Mouse (Mus musculus) forebrain, embryonic 11.5 days (tissue): ENCODE data around the gene Rprd1b. TPM values are rescaled to one million over a fixed set of nuclear protein-coding genes. Genes with fewer than 3 reads are reported as not detected.

Experiments
- ATAC-seq: fragments of 200-750 bp; cut with Nextera tagmentation; replicated peaks from 2 replicates; pipeline ENCODE4 v1.8.0; 2017; ENCODE audit warnings: moderate TSS enrichment; ENCODE audit not compliant: low FRiP score
- DNase-seq: peaks from one replicate; pipeline ENCODE4 v3.0.0-alpha.2; 2017; ENCODE audit warnings: low spot score
- H3K27ac ChIP-seq: fragments of 300-500 bp; sonication (generic); 2 replicates; pipeline ENCODE4 v1.5.1; 2014; ENCODE audit warnings: low read depth, low read length
- H3K27me3 ChIP-seq: fragments of 300-500 bp; sonication (generic); 2 replicates; pipeline ENCODE4 v1.6.1; 2014; ENCODE audit warnings: mild to moderate bottlenecking, low read length, mixed read lengths; ENCODE audit not compliant: control insufficient read depth, insufficient read depth
- H3K36me3 ChIP-seq: fragments of 300-500 bp; sonication (generic); 2 replicates; pipeline ENCODE4 v1.6.1; 2014; ENCODE audit warnings: mild to moderate bottlenecking, low read length, moderate library complexity, mixed read lengths; ENCODE audit not compliant: control insufficient read depth, insufficient read depth
- H3K4me1 ChIP-seq: fragments of 300-500 bp; sonication (generic); replicated peaks from 2 replicates; pipeline ENCODE4 v1.6.1; 2014; ENCODE audit warnings: low read length, mixed read lengths; ENCODE audit not compliant: control insufficient read depth, insufficient read depth
- H3K4me2 ChIP-seq: fragments of 300-500 bp; sonication (generic); 2 replicates; pipeline ENCODE4 v1.6.1; 2014; ENCODE audit warnings: low read depth, mild to moderate bottlenecking, low read length, moderate library complexity, mixed read lengths; ENCODE audit not compliant: severe bottlenecking
- H3K4me3 ChIP-seq: fragments of 300-500 bp; sonication (generic); 2 replicates; pipeline ENCODE4 v1.5.1; 2014; ENCODE audit warnings: low read depth, low read length
- H3K9ac ChIP-seq: fragments of 300-500 bp; sonication (generic); 2 replicates; pipeline ENCODE4 v1.6.1; 2014; ENCODE audit warnings: low read length
- H3K9me3 ChIP-seq: fragments of 300-500 bp; sonication (generic); 2 replicates; pipeline ENCODE4 v1.6.1; 2016; ENCODE audit warnings: low read length, mixed read lengths; ENCODE audit not compliant: control insufficient read depth
- WGBS: fragments of 180-500 bp; shearing (Covaris S2); extraction: QIAGEN DNeasy Blood & Tissue Kit; methylation state at CpG from one replicate; pipeline ENCODE4 v1.1.7; 2014; 5-methylcytosine and 5-hydroxymethylcytosine counted together
- polyA plus RNA-seq: library from polyadenylated mRNA; unstranded; fragments of >200 nt; fragmentation: Nextera tagmentation; extraction: Ambion mirVana; gene quantifications from 2 replicates; pipeline ENCODE4 v1.2.1, GENCODE M21; 2014

Gene Rprd1b
- polyA plus RNA-seq, 1 experiment from 2014 or later, result 65.6 TPM

DNA sequence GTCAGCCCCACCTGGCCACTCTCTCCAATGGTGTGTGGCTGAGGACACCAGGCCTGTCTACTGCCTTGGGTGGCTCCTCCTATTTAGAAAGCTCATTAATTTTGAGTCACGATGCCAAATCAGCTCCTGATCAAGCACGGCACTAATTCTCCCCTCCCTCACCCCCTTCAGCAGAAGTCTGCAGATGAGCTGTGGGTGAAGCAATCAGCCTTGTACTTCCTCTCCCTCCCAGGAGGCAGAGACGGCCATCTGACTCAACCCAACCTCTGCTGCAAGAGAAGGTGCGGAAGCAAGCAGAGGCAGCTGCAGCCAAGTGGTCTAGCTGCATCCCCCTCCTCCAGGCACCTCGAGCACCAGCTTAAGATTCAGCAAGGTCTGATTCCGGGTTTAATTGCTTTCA, 37.3 kb upstream of the Rprd1b start:
- H3K36me3 ChIP-seq, result no peaks in the 10 kb centered on the region; the same call in 1 of the 2 replicates
- H3K4me1 ChIP-seq, result no peaks in the 10 kb centered on the region
- no peaks in the 10 kb centered on the region for H3K27me3 ChIP-seq
- 85% methylated on average over 6 of the region's 6 CpGs for WGBS
- H3K4me2 ChIP-seq, result no peak overlapping the region
- H3K27ac ChIP-seq, result no peak overlapping the region
- no peak for DNase-seq
- H3K4me3 ChIP-seq, result no peak overlapping the region
- no peak for ATAC-seq
- no peak overlapping the region for H3K9ac ChIP-seq
- no peaks in the 10 kb centered on the region for H3K9me3 ChIP-seq

DNA sequence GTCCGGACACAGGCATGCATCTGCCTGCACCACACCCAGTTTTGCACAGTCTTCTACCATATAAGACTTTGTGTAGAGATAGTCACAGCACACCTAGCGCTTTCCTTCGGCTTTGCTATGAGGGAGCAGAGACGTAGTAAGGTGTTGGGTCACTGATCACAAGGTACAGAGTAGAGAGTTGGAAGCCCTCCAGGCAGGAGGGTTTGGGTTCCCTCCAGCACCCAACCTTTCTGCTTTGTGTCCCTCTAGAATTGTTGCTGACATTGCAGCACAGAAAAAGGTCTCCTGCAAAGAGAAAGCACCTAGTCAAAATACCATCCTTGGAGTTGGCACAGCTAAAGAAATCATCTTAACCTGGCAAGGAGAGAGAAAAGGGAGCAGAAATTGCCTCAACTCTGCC, 35.8 kb upstream of the Rprd1b start:
- no peak for DNase-seq
- Histone ChIP-seq H3K4me2 (no peak overlapping the region), H3K9me3 (no peaks in the 10 kb centered on the region), H3K36me3 (no peaks in the 10 kb centered on the region; the same call in 1 of the 2 replicates), H3K4me1 (no peaks in the 10 kb centered on the region), H3K27ac (no peak overlapping the region), H3K9ac (no peak overlapping the region), H3K4me3 (no peak overlapping the region), H3K27me3 (no peaks in the 10 kb centered on the region)
- ATAC-seq, result no peak
- whole genome bisulfite sequencing, result 97% methylated on average over 4 of the region's 4 CpGs

DNA sequence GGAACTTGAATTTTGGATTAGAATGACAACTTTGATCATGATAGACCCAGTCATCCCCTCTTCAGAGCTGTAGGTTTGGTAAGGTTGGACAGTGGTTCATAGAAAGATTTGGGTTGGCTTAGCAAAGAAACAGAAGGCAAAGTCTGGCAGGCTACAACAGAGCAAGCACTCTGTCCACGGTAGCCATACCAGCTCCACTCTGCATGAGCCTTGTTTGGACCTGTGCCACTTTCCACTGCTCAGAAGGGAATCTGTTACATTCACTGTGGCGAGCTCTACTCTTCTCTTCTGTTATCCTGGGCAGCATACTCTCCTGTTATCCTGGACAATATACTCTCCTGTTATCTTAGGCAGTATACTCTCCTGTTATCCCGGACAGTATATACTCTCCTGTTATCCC, 29.5 kb upstream of the Rprd1b start:
- H3K4me1 ChIP-seq, result no peaks in the 10 kb centered on the region
- no peaks in the 10 kb centered on the region for H3K27me3 ChIP-seq
- no peaks in the 10 kb centered on the region for H3K9me3 ChIP-seq
- ATAC-seq, result no peak
- WGBS, result 90% methylated on average over 3 of the region's 3 CpGs
- no peak overlapping the region for H3K27ac ChIP-seq
- no peak overlapping the region for H3K4me3 ChIP-seq
- no peak for DNase-seq
- H3K36me3 ChIP-seq, result no peaks in the 10 kb centered on the region; the same call in 1 of the 2 replicates
- H3K9ac ChIP-seq, result no peak overlapping the region
- no peak overlapping the region for H3K4me2 ChIP-seq

DNA sequence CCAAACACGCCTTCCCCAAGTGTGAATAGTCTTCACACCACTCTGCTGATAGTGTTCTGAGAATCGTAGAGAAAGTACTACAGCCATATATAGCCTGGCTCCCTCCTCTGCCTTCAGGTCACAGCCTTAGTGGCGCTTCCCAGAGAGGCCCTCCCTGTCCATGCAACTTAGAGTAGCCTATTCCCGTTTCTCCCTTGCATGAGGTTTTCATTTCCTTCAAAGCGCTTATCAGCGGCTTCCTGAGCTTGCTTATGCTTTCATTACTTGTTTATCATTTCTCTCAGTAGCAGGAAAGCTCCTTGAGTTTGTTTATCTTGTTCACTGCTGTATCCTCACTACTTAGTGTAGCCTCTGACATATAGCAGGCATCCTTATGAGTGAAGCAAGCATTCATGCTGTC, 23.7 kb upstream of the Rprd1b start:
- WGBS, result 88% methylated on average over 6 of the region's 6 CpGs
- no peaks in the 10 kb centered on the region for H3K4me1 ChIP-seq
- no peaks in the 10 kb centered on the region; the same call in 1 of the 2 replicates for H3K36me3 ChIP-seq
- H3K4me3 ChIP-seq, result no peak overlapping the region
- no peaks in the 10 kb centered on the region for H3K27me3 ChIP-seq
- no peak for DNase-seq
- ATAC-seq, result no peak
- H3K27ac ChIP-seq, result no peak overlapping the region
- no peaks in the 10 kb centered on the region for H3K9me3 ChIP-seq
- no peak overlapping the region for H3K4me2 ChIP-seq
- H3K9ac ChIP-seq, result no peak overlapping the region

DNA sequence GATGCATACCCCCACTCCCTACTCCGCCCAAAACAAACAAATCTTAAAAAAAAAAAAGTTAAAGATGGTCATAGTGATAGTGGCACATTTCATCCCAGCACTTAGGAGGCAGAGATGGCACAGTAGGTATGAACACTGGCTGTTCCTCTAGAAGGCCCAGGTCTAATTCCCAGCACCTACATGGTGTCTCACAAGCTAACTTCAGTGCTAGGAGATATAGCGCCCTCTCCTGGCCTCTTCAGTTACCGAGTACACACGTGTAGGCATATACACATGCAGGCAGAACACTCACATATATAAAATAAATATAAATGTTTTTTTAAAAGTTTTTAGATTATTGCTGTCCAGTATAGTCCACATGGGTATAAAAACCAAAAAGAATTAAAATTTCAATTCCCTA, 22.7 kb upstream of the Rprd1b start:
- no peak for ATAC-seq
- Histone ChIP-seq H3K4me3 (no peak overlapping the region), H3K4me1 (no peaks in the 10 kb centered on the region), H3K36me3 (no peaks in the 10 kb centered on the region; the same call in 1 of the 2 replicates), H3K9ac (no peak overlapping the region), H3K27me3 (no peaks in the 10 kb centered on the region), H3K4me2 (no peak overlapping the region), H3K9me3 (no peaks in the 10 kb centered on the region), H3K27ac (no peak overlapping the region)
- WGBS, result 97% methylated on average over 4 of the region's 4 CpGs
- DNase-seq, result no peak

DNA sequence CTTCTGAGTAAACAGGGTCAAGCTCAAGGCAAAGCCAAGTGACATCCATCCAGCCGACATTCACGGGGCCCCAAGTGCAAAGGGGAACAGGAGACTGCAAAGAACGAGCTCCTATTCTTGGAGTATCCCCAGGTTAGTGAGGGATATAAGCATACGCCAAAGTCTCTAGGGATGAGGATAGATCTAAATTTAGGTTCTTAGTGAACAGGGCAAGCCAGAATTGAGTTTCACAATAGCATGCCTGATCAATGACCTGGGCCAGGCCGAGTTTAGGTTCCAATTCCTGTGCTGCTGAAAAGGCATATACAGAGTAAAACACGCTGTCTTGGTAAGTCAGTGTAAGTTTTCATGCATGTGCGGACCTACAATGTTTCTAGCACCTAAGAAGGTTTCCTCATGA, 18.9 kb upstream of the Rprd1b start:
- Histone ChIP-seq H3K27ac (no peak overlapping the region), H3K27me3 (no peaks in the 10 kb centered on the region), H3K4me3 (no peak overlapping the region), H3K9me3 (no peaks in the 10 kb centered on the region), H3K4me1 (no peaks in the 10 kb centered on the region), H3K4me2 (no peak overlapping the region), H3K9ac (no peak overlapping the region), H3K36me3 (no peaks in the 10 kb centered on the region; the same call in 1 of the 2 replicates)
- ATAC-seq (no peak), DNase-seq (no peak)
- 94% methylated on average over 7 of the region's 7 CpGs for WGBS

DNA sequence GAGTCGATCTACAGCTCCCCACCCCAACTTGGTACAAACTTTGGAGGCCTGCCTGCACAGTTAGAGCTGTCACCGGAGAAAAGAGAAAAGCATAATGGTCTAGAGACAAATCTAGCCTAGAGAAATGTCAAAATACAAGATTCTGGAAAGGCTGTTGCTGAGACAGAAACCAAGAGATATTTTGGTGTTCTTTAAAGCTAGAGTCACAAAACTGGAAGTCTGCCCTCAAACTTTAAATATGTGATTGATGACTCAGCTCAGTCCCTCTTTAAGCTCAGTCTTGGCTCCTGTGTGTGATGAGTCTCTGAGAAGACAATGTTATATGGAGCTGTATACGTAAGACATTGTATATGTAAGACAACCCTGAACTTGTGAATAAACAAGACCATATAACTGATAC, 15.7 kb upstream of the Rprd1b start:
- H3K9me3 ChIP-seq, result no peaks in the 10 kb centered on the region
- ATAC-seq (no peak), DNase-seq (no peak)
- H3K4me2 ChIP-seq, result no peak overlapping the region
- no peak overlapping the region for H3K9ac ChIP-seq
- no peaks in the 10 kb centered on the region for H3K4me1 ChIP-seq
- H3K4me3 ChIP-seq, result no peak overlapping the region
- no peaks in the 10 kb centered on the region; the same call in 1 of the 2 replicates for H3K36me3 ChIP-seq
- H3K27me3 ChIP-seq, result no peaks in the 10 kb centered on the region
- 95% methylated on average over 3 of the region's 3 CpGs for WGBS
- H3K27ac ChIP-seq, result no peak overlapping the region

DNA sequence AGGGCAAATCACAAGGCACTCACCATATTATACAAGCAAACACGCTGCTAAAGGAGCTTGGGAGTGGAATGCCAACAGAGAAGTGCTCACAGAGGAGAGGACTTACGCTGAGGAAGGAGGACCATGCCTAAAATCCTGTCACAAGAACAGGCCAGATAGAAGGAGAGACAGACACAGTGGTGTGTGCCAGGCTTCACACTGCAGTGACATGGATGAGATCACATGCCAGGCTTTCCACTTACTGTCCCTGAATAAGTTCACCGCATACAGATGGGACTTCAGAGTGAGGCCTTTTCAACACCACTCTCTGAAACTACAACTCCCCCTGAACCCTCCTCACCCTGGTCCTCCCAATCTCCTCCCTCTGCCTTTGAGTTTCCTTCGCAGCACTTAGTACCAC, 11.0 kb upstream of the Rprd1b start:
- H3K9ac ChIP-seq, result no peak overlapping the region
- H3K27me3 ChIP-seq, result no peaks in the 10 kb centered on the region
- DNase-seq (no peak), ATAC-seq (no peak)
- 91% methylated on average over 4 of the region's 4 CpGs for WGBS
- H3K9me3 ChIP-seq, result no peaks in the 10 kb centered on the region
- H3K36me3 ChIP-seq, result no peaks in the 10 kb centered on the region
- no peak overlapping the region for H3K4me2 ChIP-seq
- H3K4me3 ChIP-seq, result no peak overlapping the region
- H3K4me1 ChIP-seq, result no peaks in the 10 kb centered on the region
- no peak overlapping the region for H3K27ac ChIP-seq

DNA sequence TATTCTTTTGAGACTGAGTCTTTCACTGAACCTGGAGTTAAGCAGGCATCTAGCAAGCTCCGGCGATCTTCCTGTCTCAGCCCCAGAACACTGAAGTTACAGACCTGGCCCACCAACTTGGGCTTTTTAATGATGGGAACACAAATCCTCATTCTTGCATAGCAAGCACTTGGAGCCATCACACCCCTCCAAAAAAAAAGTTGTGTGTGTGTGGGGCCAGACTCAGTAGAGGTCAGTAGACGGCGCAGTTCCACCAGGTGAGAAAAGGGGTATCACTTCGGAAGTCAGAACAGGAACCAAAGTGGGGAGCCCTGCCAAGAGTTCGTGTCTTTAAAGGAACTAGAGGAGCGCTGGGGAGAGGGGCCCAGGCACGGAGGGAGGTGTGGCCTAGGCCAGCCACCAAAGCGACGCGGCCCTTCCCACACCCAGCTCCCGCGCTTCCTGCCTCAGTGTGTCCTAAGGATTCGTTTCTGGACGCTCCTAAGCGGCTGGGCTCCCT, 393 bp upstream of the Rprd1b start:
- ATAC-seq (0 out of 2 replicates have a peak, but pooled peaks have one; percentile 4), DNase-seq (no peak)
- Histone ChIP-seq H3K36me3 (no peaks in the 10 kb centered on the region; the same call in 1 of the 2 replicates), H3K9ac (peak overlapping the region; percentile 93), H3K4me2 (peak overlapping the region; percentile 74), H3K9me3 (no peaks in the 10 kb centered on the region), H3K4me3 (peak overlapping the region; percentile 94), H3K4me1 (peaks cover 4% of the 10 kb centered on the region; the same call in 1 of the 2 replicates), H3K27ac (peak overlapping the region; percentile 86), H3K27me3 (no peaks in the 10 kb centered on the region)
- 2% methylated on average over 16 of the region's 16 CpGs for WGBS
